8 mouse cellular contexts compared by ENCODE assay signal in the genomic region with DNA sequence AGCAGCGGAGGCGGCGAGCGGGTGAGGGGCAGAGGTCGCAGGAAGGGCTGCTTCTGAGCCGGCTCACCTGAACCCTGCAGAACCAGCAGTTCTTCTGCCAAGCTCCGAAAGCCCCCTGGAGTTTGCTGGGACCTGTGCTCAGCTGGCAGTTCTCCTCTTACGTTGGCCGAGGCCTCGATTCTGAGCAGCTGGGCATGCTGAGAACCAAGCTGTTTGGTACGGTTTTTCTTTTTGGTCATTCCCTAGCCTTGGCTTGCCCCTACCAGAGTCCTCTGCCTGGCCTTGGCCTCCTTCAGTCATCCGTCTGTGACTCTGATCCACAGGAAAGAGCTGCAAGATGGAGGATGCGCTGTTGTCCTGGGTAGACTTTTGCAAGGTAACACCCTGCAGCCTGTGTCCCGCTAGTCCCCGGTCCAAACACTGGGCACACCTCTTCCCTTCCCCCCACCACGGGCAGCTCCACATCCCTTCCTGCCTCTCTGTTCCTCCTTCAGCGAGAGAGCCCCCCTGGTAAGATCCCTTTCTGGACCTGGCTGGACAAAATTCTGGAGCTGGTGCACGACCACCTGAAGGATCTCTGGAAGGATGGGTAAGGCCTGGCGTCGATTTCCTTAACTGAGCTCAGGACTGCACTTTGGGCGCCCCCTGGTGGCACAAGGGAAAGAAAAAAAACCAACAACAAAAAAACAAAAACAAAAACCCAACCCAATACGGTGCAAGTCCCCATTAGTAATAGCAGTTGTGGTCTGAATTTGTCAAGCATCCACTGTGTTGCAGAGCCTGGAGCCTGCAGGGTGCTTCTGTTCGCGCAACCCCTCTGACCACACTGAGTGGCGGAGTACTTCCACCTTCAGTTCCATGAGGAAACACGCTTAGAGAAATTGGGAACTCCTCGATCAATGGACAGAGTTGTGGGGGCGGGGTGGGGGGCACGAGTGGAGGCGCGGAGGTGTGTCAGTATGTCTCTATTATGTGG. TPM values are rescaled to one million over a fixed set of nuclear protein-coding genes. Genes with fewer than 3 reads are reported as not detected.
A peak's percentile ranks its signal among the peaks of the same experiment; 100 is the strongest.
DNase-seq lines count a peak whose midpoint lies in the region; ATAC-seq and TF ChIP-seq lines count a peak whose summit lies in the region.

No protein-coding gene starts in this region.

- H3K9ac ChIP-seq in embryonic facial prominence, embryonic 12.5 days, result no peak overlapping the region
- peak overlapping the region; percentile 12; the same call in 1 of the 2 replicates for H3K9ac ChIP-seq in midbrain, embryonic 11.5 days (ENCODE audit: low read length)

- 0 out of 2 replicates have a peak, but pooled peaks have one; percentile 47 for ATAC-seq in embryonic facial prominence, embryonic 12.5 days (ENCODE audit: insufficient number of reproducible peaks, insufficient read depth, low FRiP score, low TSS enrichment)
- peak; percentile 35; the same call in 1 of the 2 replicates for ATAC-seq in midbrain, embryonic 11.5 days (ENCODE audit: low FRiP score)

- peak in 1 of 2 experiments; percentile 68 for DNase-seq in layer of hippocampus, adult 2 months (ENCODE audit: low spot score in 2 of 2)
- DNase-seq in layer of hippocampus, adult 9-10 months (ENCODE audit: low spot score), result no peak
- DNase-seq in heart, postnatal 14 days, result peak; percentile 74 to 82
- peak; percentile 48 to 57 for DNase-seq in left cerebral cortex, postnatal 25 days (ENCODE audit: low spot score in 2 of 2)
- peak; percentile 96 for DNase-seq in midbrain, embryonic 11.5 days (ENCODE audit: low spot score, missing footprints)
- peak; percentile 67 to 83 for DNase-seq in spleen, postnatal 10 days (ENCODE audit: low spot score in 2 of 2)

- H3K9me3 ChIP-seq in embryonic facial prominence, embryonic 12.5 days, result no peaks in the 10 kb centered on the region
- no peaks in the 10 kb centered on the region for H3K9me3 ChIP-seq in midbrain, embryonic 11.5 days (ENCODE audit: control insufficient read depth, low read length)

- H3K4me2 ChIP-seq in embryonic facial prominence, embryonic 12.5 days (replicated peaks), result no peak overlapping the region
- no peak overlapping the region for H3K4me2 ChIP-seq in midbrain, embryonic 11.5 days

- intact Hi-C loops in heart, postnatal 14 days (cut with DNase I), result loop anchor here (2.0 kb wide), 1 partner anchor 71 kb away; no protein-coding TSS in a partner anchor
- intact Hi-C loops in left cerebral cortex, postnatal 25 days (cut with DNase I), result loop anchor here (2.0 kb wide), 1 partner anchor 71 kb away; no protein-coding TSS in a partner anchor

- no peak overlapping the region for H3K4me3 ChIP-seq in layer of hippocampus, adult 2 months
- no peak overlapping the region for H3K4me3 ChIP-seq in bone marrow macrophage, adult 2 months (ENCODE audit: insufficient read depth, low read length)
- H3K4me3 ChIP-seq in embryonic facial prominence, embryonic 12.5 days, result no peak overlapping the region
- H3K4me3 ChIP-seq in midbrain, embryonic 11.5 days (ENCODE audit: low read depth, low read length), result no peak overlapping the region

- H3K36me3 ChIP-seq in embryonic facial prominence, embryonic 12.5 days, result peaks cover 61% of the 10 kb centered on the region
- peaks cover 11% of the 10 kb centered on the region; the same call in 1 of the 2 replicates for H3K36me3 ChIP-seq in midbrain, embryonic 11.5 days (ENCODE audit: control insufficient read depth, insufficient read depth, low read length)

- no peak overlapping the region for H3K27ac ChIP-seq in layer of hippocampus, adult 2 months
- no peak overlapping the region for H3K27ac ChIP-seq in bone marrow macrophage, adult 2 months (ENCODE audit: insufficient read depth, low read depth, low read length)
- H3K27ac ChIP-seq in embryonic facial prominence, embryonic 12.5 days, result no peak overlapping the region
- no peak overlapping the region for H3K27ac ChIP-seq in midbrain, embryonic 11.5 days (ENCODE audit: low read depth, low read length)

- H3K27me3 ChIP-seq in embryonic facial prominence, embryonic 12.5 days, result no peaks in the 10 kb centered on the region
- H3K27me3 ChIP-seq in midbrain, embryonic 11.5 days (ENCODE audit: control insufficient read depth, insufficient read depth, low read length), result no peaks in the 10 kb centered on the region

- no peak for TF ChIP-seq POLR2A in bone marrow macrophage, adult 2 months (IDR thresholded peaks at IDR 0.05; ENCODE audit: borderline replicate concordance, low read depth, low read length)

- peaks cover 9% of the 10 kb centered on the region for H3K4me1 ChIP-seq in bone marrow macrophage, adult 2 months (ENCODE audit: control insufficient read depth, insufficient read depth, low read length)
- no peaks in the 10 kb centered on the region for H3K4me1 ChIP-seq in embryonic facial prominence, embryonic 12.5 days
- H3K4me1 ChIP-seq in midbrain, embryonic 11.5 days (ENCODE audit: control insufficient read depth, insufficient read depth, low read length), result no peaks in the 10 kb centered on the region

- WGBS in embryonic facial prominence, embryonic 12.5 days, result 64% methylated on average over 31 of the region's 31 CpGs
- WGBS in midbrain, embryonic 11.5 days, result 66% methylated on average over 31 of the region's 31 CpGs

- peak; percentile 86 for TF ChIP-seq CTCF in layer of hippocampus, adult 2 months (conservative IDR thresholded peaks at IDR 0.05)
- TF ChIP-seq CTCF in bone marrow macrophage, adult 2 months (IDR thresholded peaks at IDR 0.05; ENCODE audit: low read depth, low read length), result peak; percentile 94

RNA-seq across cellular contexts. Expression of a gene that starts 13.5 kb away (rescaled TPM):
- total RNA-seq in layer of hippocampus, adult 2 months (2021), result 10 to 100 TPM; 34.4 to 34.7 TPM
- 89.6 and 94.6 TPM in 2 replicates for polyA plus RNA-seq in bone marrow macrophage, adult 2 months (2012; ENCODE audit: insufficient read depth, insufficient read length, missing spikeins)
- polyA plus RNA-seq in embryonic facial prominence, embryonic 12.5 days (2016; fragmentation: Nextera tagmentation; extraction: Ambion mirVana), result 20.9 and 22.0 TPM in 2 replicates
- total RNA-seq in heart, postnatal 14 days (2021), result 10 to 100 TPM; 10.5 to 11.2 TPM
- total RNA-seq in left cerebral cortex, postnatal 25 days (2021), result 10 to 100 TPM; 27.1 to 29.6 TPM
- 14.9 and 16.7 TPM in 2 replicates for polyA plus RNA-seq in midbrain, embryonic 11.5 days (2014; fragmentation: Nextera tagmentation; extraction: Ambion mirVana)

RNA-seq across cellular contexts. Expression of a gene that starts 14.7 kb away (rescaled TPM):
- total RNA-seq in layer of hippocampus, adult 2 months (2021), result under 1 TPM in 1 of 2 experiments, not detected in 1; 0.27 TPM
- not detected in 2 replicates for polyA plus RNA-seq in bone marrow macrophage, adult 2 months (2012; ENCODE audit: insufficient read depth, insufficient read length, missing spikeins)
- polyA plus RNA-seq in embryonic facial prominence, embryonic 12.5 days (2016; fragmentation: Nextera tagmentation; extraction: Ambion mirVana), result not detected in 2 replicates
- total RNA-seq in heart, postnatal 14 days (2021), result under 1 TPM; 0.22 to 0.26 TPM
- total RNA-seq in left cerebral cortex, postnatal 25 days (2021), result under 1 TPM; 0.64 to 0.69 TPM
- not detected in 2 replicates for polyA plus RNA-seq in midbrain, embryonic 11.5 days (2014; fragmentation: Nextera tagmentation; extraction: Ambion mirVana)

RNA-seq across cellular contexts. Expression of a gene that starts 15.4 kb away (rescaled TPM):
- total RNA-seq in layer of hippocampus, adult 2 months (2021), result not detected
- not detected in 2 replicates for polyA plus RNA-seq in bone marrow macrophage, adult 2 months (2012; ENCODE audit: insufficient read depth, insufficient read length, missing spikeins)
- polyA plus RNA-seq in embryonic facial prominence, embryonic 12.5 days (2016; fragmentation: Nextera tagmentation; extraction: Ambion mirVana), result not detected in 2 replicates
- total RNA-seq in heart, postnatal 14 days (2021), result not detected
- not detected for total RNA-seq in left cerebral cortex, postnatal 25 days (2021)
- not detected in 2 replicates for polyA plus RNA-seq in midbrain, embryonic 11.5 days (2014; fragmentation: Nextera tagmentation; extraction: Ambion mirVana)

RNA-seq across cellular contexts. Expression of a gene that starts 19.2 kb away (rescaled TPM):
- total RNA-seq in layer of hippocampus, adult 2 months (2021), result 10 to 100 TPM; 14.7 to 16.4 TPM
- polyA plus RNA-seq in bone marrow macrophage, adult 2 months (2012; ENCODE audit: insufficient read depth, insufficient read length, missing spikeins), result 14.3 and 15.2 TPM in 2 replicates
- 36.2 and 38.3 TPM in 2 replicates for polyA plus RNA-seq in embryonic facial prominence, embryonic 12.5 days (2016; fragmentation: Nextera tagmentation; extraction: Ambion mirVana)
- 10 to 100 TPM; 13.2 to 13.7 TPM for total RNA-seq in heart, postnatal 14 days (2021)
- total RNA-seq in left cerebral cortex, postnatal 25 days (2021), result 10 to 100 TPM; 14.3 to 15.4 TPM
- polyA plus RNA-seq in midbrain, embryonic 11.5 days (2014; fragmentation: Nextera tagmentation; extraction: Ambion mirVana), result 37.2 and 37.5 TPM in 2 replicates

RNA-seq across cellular contexts. Expression of a gene that starts 30.0 kb away (rescaled TPM):
- total RNA-seq in layer of hippocampus, adult 2 months (2021), result not detected
- polyA plus RNA-seq in bone marrow macrophage, adult 2 months (2012; ENCODE audit: insufficient read depth, insufficient read length, missing spikeins), result not detected in 2 replicates
- polyA plus RNA-seq in embryonic facial prominence, embryonic 12.5 days (2016; fragmentation: Nextera tagmentation; extraction: Ambion mirVana), result 0.37 and 0.90 TPM in 2 replicates
- under 1 TPM in 1 of 2 experiments, not detected in 1; 0.19 TPM for total RNA-seq in heart, postnatal 14 days (2021)
- not detected for total RNA-seq in left cerebral cortex, postnatal 25 days (2021)
- 0.22 and 0.57 TPM in 2 replicates for polyA plus RNA-seq in midbrain, embryonic 11.5 days (2014; fragmentation: Nextera tagmentation; extraction: Ambion mirVana)
